In the genomic region with DNA sequence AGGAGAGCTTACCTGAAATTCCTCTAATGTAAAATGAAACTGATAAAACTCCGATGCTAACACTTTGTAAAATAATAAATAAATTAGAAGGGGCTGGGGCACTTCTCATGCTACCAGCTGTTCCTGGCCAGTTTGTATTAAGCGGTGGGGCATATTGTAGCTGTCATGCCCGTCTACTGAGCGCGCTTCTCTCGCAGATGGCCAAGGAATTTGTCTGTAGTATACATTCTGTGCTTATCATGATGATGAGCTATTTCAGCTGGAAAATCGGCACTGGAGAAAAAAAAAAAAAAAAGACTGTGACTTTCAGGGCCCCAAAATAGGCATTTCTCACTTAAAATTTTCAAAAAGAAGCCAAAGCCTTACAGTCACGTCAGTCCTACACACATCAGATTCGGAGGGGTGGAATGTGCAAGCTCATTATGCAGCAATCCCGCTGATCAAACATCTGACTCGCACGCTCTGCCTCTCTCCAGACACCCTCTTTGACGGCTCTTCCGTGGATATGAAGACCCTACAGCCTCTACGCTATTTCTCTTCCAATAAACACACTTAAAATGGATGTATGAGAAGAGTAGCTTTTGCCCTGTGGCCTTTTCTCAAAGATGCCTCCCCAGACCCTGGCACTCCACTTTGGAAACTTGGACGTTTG, we compare ENCODE assay signal across 13 mouse cellular contexts.
DNase-seq lines count a peak whose midpoint lies in the region; ATAC-seq and TF ChIP-seq lines count a peak whose summit lies in the region.
"Had no signal": no experiment of that assay in that cellular context is flagged by ENCODE, and none has a peak within 500 bp of the region (broad histone marks: within the 10 kb centered on the region; RNA-seq: fewer than 3 reads in every experiment).

No protein-coding gene starts in this region.

- DNase-seq in neural tube, embryonic 10.5 days (ENCODE audit: extremely low spot score, low spot score) = no peak
- peak; percentile 50 for DNase-seq in forebrain, postnatal 0 days
- peak; percentile 20 to 33 for DNase-seq in left cerebral cortex, postnatal 36 days (ENCODE audit: low spot score in 2 of 2)
- DNase-seq in right cerebral cortex, postnatal 14 days = peak; percentile 14
- DNase-seq in thymus, postnatal 25 days = no peak
- no peak for DNase-seq in thymus, adult 2 months
- no peak for DNase-seq in kidney, postnatal 25 days
- DNase-seq: cerebellum, postnatal 25 days; heart, postnatal 14 days; kidney, adult 8-10 months; thymus, postnatal 4 days had no signal

- H3K9me3 ChIP-seq in neural tube, embryonic 13.5 days = no peaks in the 10 kb centered on the region
- no peaks in the 10 kb centered on the region for H3K9me3 ChIP-seq in forebrain, postnatal 0 days (ENCODE audit: low read length)
- H3K9me3 ChIP-seq: megakaryocyte, embryonic 14.5 days had no signal

- H3K9ac ChIP-seq in neural tube, embryonic 13.5 days = no peak overlapping the region
- no peak overlapping the region for H3K9ac ChIP-seq in forebrain, postnatal 0 days

- H3K4me3 ChIP-seq in neural tube, embryonic 13.5 days = no peak overlapping the region
- no peak overlapping the region for H3K4me3 ChIP-seq in forebrain, postnatal 0 days (ENCODE audit: low read depth, low read length)
- no peak overlapping the region for H3K4me3 ChIP-seq in thymus, adult 2 months (ENCODE audit: control insufficient read depth, insufficient read depth, low read length)
- H3K4me3 ChIP-seq: megakaryocyte, embryonic 14.5 days had no signal

- TF ChIP-seq POLR2A in thymus, adult 2 months (IDR thresholded peaks at IDR 0.05; ENCODE audit: control insufficient read depth, extremely low read depth, insufficient read depth, low read length, poor library complexity) = no peak

- no peak for ATAC-seq in neural tube, embryonic 13.5 days (ENCODE audit: low read depth)
- peak; percentile 91 for ATAC-seq in forebrain, postnatal 0 days

- H3K36me3 ChIP-seq in neural tube, embryonic 13.5 days = no peaks in the 10 kb centered on the region
- no peaks in the 10 kb centered on the region for H3K36me3 ChIP-seq in forebrain, postnatal 0 days (ENCODE audit: insufficient read depth)
- H3K36me3 ChIP-seq in thymus, adult 2 months (ENCODE audit: control insufficient read depth, insufficient read depth, low read length) = no peaks in the 10 kb centered on the region

- no peaks in the 10 kb centered on the region for H3K4me1 ChIP-seq in neural tube, embryonic 13.5 days (replicated peaks)
- H3K4me1 ChIP-seq in forebrain, postnatal 0 days (ENCODE audit: insufficient read depth) = no peaks in the 10 kb centered on the region
- no peaks in the 10 kb centered on the region for H3K4me1 ChIP-seq in thymus, adult 2 months (replicated peaks; ENCODE audit: control insufficient read depth, insufficient read depth, low read length)
- H3K4me1 ChIP-seq: megakaryocyte, embryonic 14.5 days had no signal

- no peak overlapping the region for H3K27ac ChIP-seq in neural tube, embryonic 13.5 days (replicated peaks)
- H3K27ac ChIP-seq in forebrain, postnatal 0 days (ENCODE audit: low read depth, low read length) = no peak overlapping the region
- no peak overlapping the region for H3K27ac ChIP-seq in thymus, adult 2 months (ENCODE audit: control insufficient read depth, insufficient read depth, low read length)

- no peak for TF ChIP-seq CTCF in forebrain, postnatal 0 days (IDR thresholded peaks at IDR 0.05; ENCODE audit: low read depth)
- no peak for TF ChIP-seq CTCF in thymus, adult 2 months (IDR thresholded peaks at IDR 0.05; ENCODE audit: borderline replicate concordance, control insufficient read depth, extremely low read depth, insufficient read depth, low read length, poor library complexity)

- intact Hi-C loops in left cerebral cortex, postnatal 36 days (cut with DNase I) = no loop called here

- 0 out of 2 replicates have a peak overlapping the region, but pooled peaks have one; percentile 5 for H3K4me2 ChIP-seq in neural tube, embryonic 13.5 days
- H3K4me2 ChIP-seq in forebrain, postnatal 0 days (ENCODE audit: low read depth) = no peak overlapping the region; the same call in 1 of the 2 replicates

- WGBS in neural tube, embryonic 13.5 days = 56% methylated on average over 16 of the region's 16 CpGs
- WGBS in forebrain, postnatal 0 days = 30% methylated on average over 16 of the region's 16 CpGs
- WGBS in thymus, adult 2 months = 83% methylated on average over 16 of the region's 16 CpGs

- no peaks in the 10 kb centered on the region for H3K27me3 ChIP-seq in neural tube, embryonic 13.5 days
- H3K27me3 ChIP-seq in forebrain, postnatal 0 days (ENCODE audit: insufficient read depth, low read length) = no peaks in the 10 kb centered on the region
- no peaks in the 10 kb centered on the region for H3K27me3 ChIP-seq in thymus, adult 2 months (ENCODE audit: control insufficient read depth, insufficient read depth, low read length)
- H3K27me3 ChIP-seq: megakaryocyte, embryonic 14.5 days had no signal

Comparison
In these comparisons a context has a peak if more than half of its experiments do, and no peak if none do; other contexts are left out.
1. DNase-seq: peak in forebrain, postnatal 0 days (single experiment), left cerebral cortex, postnatal 36 days (2 of 2) and right cerebral cortex, postnatal 14 days (single experiment); none in neural tube, embryonic 10.5 days (single experiment), thymus, postnatal 25 days (single experiment), thymus, adult 2 months (single experiment) and kidney, postnatal 25 days (0 of 2).